Mouse (Mus musculus): ENCODE data around the gene Ptpn11. TPM values are rescaled to one million over a fixed set of nuclear protein-coding genes. Genes with fewer than 3 reads are reported as not detected.
A peak's percentile ranks its signal among the peaks of the same experiment; 100 is the strongest.

Ptpn11 gene
- polyA plus RNA-seq, 1 experiment: 89.0 TPM

- peaks cover 49% of the 10 kb centered on the region for H3K4me1 ChIP-seq (ENCODE audit: control insufficient read depth, insufficient read depth, low read length)
- H3K27ac ChIP-seq (ENCODE audit: insufficient read depth, low read length): peak overlapping the region; percentile 37
- 17% methylated on average over 4 of the region's 4 CpGs for WGBS
Measured at GRCm38 (mm10) chr5:121118345-121118744, 72.9 kb downstream of the Ptpn11 start.

GRCm38 (mm10) chr5:121116941-121117340, 74.3 kb downstream of the Ptpn11 start:
- no peak for TF ChIP-seq CTCF (IDR thresholded peaks at IDR 0.05; ENCODE audit: borderline replicate concordance, insufficient read depth, low read depth, low read length)
- TF ChIP-seq POLR2A (IDR thresholded peaks at IDR 0.05; ENCODE audit: borderline replicate concordance, insufficient read depth, low read length): no peak
- WGBS: 36% methylated on average over 3 of the region's 3 CpGs
- no peak for DNase-seq
- Histone ChIP-seq H3K4me3 (replicated peaks; ENCODE audit: insufficient read depth, low read depth, low read length) (no peak overlapping the region), H3K4me1 (ENCODE audit: control insufficient read depth, insufficient read depth, low read length) (peaks cover 44% of the 10 kb centered on the region), H3K27ac (ENCODE audit: insufficient read depth, low read length) (no peak overlapping the region), H3K27me3 (ENCODE audit: control insufficient read depth, insufficient read depth, low read length) (no peaks in the 10 kb centered on the region)

More at GRCm38 (mm10) chr5:121118345-121118744, 72.9 kb downstream of the Ptpn11 start:
- Histone ChIP-seq H3K4me3 (replicated peaks; ENCODE audit: insufficient read depth, low read depth, low read length) (no peak overlapping the region), H3K27me3 (ENCODE audit: control insufficient read depth, insufficient read depth, low read length) (no peaks in the 10 kb centered on the region)
- peak; percentile 59 to 75 for DNase-seq
- TF ChIP-seq CTCF (IDR thresholded peaks at IDR 0.05; ENCODE audit: borderline replicate concordance, insufficient read depth, low read depth, low read length) (no peak), POLR2A (IDR thresholded peaks at IDR 0.05; ENCODE audit: borderline replicate concordance, insufficient read depth, low read length) (no peak)

- no peak overlapping the region for H3K4me3 ChIP-seq (replicated peaks; ENCODE audit: insufficient read depth, low read depth, low read length)
- peaks cover 44% of the 10 kb centered on the region for H3K4me1 ChIP-seq (ENCODE audit: control insufficient read depth, insufficient read depth, low read length)
- no peak overlapping the region for H3K27ac ChIP-seq (ENCODE audit: insufficient read depth, low read length)
- no peak for DNase-seq
- WGBS: 56% methylated on average over 8 of the region's 8 CpGs
- no peaks in the 10 kb centered on the region for H3K27me3 ChIP-seq (ENCODE audit: control insufficient read depth, insufficient read depth, low read length)
- TF ChIP-seq POLR2A (IDR thresholded peaks at IDR 0.05; ENCODE audit: borderline replicate concordance, insufficient read depth, low read length) (no peak), CTCF (IDR thresholded peaks at IDR 0.05; ENCODE audit: borderline replicate concordance, insufficient read depth, low read depth, low read length) (no peak)
Measured at GRCm38 (mm10) chr5:121115391-121116157, 75.6 kb downstream of the Ptpn11 start.

- TF ChIP-seq POLR2A (IDR thresholded peaks at IDR 0.05; ENCODE audit: borderline replicate concordance, insufficient read depth, low read length) (no peak), CTCF (IDR thresholded peaks at IDR 0.05; ENCODE audit: borderline replicate concordance, insufficient read depth, low read depth, low read length) (no peak)
- 43% methylated on average over 14 of the region's 14 CpGs for WGBS
- H3K27me3 ChIP-seq (ENCODE audit: control insufficient read depth, insufficient read depth, low read length): no peaks in the 10 kb centered on the region
- peaks cover 45% of the 10 kb centered on the region for H3K4me1 ChIP-seq (ENCODE audit: control insufficient read depth, insufficient read depth, low read length)
- peak in 1 of 2 experiments; percentile 45 for DNase-seq
- no peak overlapping the region for H3K4me3 ChIP-seq (replicated peaks; ENCODE audit: insufficient read depth, low read depth, low read length)
- H3K27ac ChIP-seq (ENCODE audit: insufficient read depth, low read length): no peak overlapping the region
Measured at GRCm38 (mm10) chr5:121114151-121114550, 77.0 kb downstream of the Ptpn11 start.

- DNase-seq: no peak
- Histone ChIP-seq H3K27me3 (ENCODE audit: control insufficient read depth, insufficient read depth, low read length) (no peaks in the 10 kb centered on the region), H3K27ac (ENCODE audit: insufficient read depth, low read length) (no peak overlapping the region), H3K4me3 (replicated peaks; ENCODE audit: insufficient read depth, low read depth, low read length) (no peak overlapping the region), H3K4me1 (ENCODE audit: control insufficient read depth, insufficient read depth, low read length) (peaks cover 35% of the 10 kb centered on the region)
- WGBS: 52% methylated on average over 5 of the region's 5 CpGs
- TF ChIP-seq CTCF (IDR thresholded peaks at IDR 0.05; ENCODE audit: borderline replicate concordance, insufficient read depth, low read depth, low read length): peak; percentile 37; the same call in 1 of the 2 replicates
- no peak for TF ChIP-seq POLR2A (IDR thresholded peaks at IDR 0.05; ENCODE audit: borderline replicate concordance, insufficient read depth, low read length)
Measured at GRCm38 (mm10) chr5:121112390-121112789, 78.8 kb downstream of the Ptpn11 start.

- Histone ChIP-seq H3K4me3 (replicated peaks; ENCODE audit: insufficient read depth, low read depth, low read length) (no peak overlapping the region), H3K4me1 (ENCODE audit: control insufficient read depth, insufficient read depth, low read length) (peaks cover 27% of the 10 kb centered on the region), H3K27me3 (ENCODE audit: control insufficient read depth, insufficient read depth, low read length) (no peaks in the 10 kb centered on the region), H3K27ac (ENCODE audit: insufficient read depth, low read length) (no peak overlapping the region)
- TF ChIP-seq POLR2A (IDR thresholded peaks at IDR 0.05; ENCODE audit: borderline replicate concordance, insufficient read depth, low read length): no peak
- TF ChIP-seq CTCF (IDR thresholded peaks at IDR 0.05; ENCODE audit: borderline replicate concordance, insufficient read depth, low read depth, low read length): no peak
- no peak for DNase-seq
- 92% methylated on average over 18 of the region's 18 CpGs for WGBS
Measured at GRCm38 (mm10) chr5:121111106-121111915, 79.9 kb downstream of the Ptpn11 start.

GRCm38 (mm10) chr5:121109185-121109584, 82.0 kb downstream of the Ptpn11 start:
- Histone ChIP-seq H3K27me3 (ENCODE audit: control insufficient read depth, insufficient read depth, low read length) (no peaks in the 10 kb centered on the region), H3K4me1 (ENCODE audit: control insufficient read depth, insufficient read depth, low read length) (peaks cover 15% of the 10 kb centered on the region), H3K27ac (ENCODE audit: insufficient read depth, low read length) (peak overlapping the region; percentile 26), H3K4me3 (replicated peaks; ENCODE audit: insufficient read depth, low read depth, low read length) (no peak overlapping the region)
- WGBS: 23% methylated on average over 7 of the region's 7 CpGs
- no peak for TF ChIP-seq POLR2A (IDR thresholded peaks at IDR 0.05; ENCODE audit: borderline replicate concordance, insufficient read depth, low read length)
- no peak; the same call in 1 of the 2 replicates for TF ChIP-seq CTCF (IDR thresholded peaks at IDR 0.05; ENCODE audit: borderline replicate concordance, insufficient read depth, low read depth, low read length)
- DNase-seq: peak; percentile 59 to 63
